Mouse (Mus musculus) yolk sac, embryonic 10.5 days (tissue): ENCODE data around the gene Gm3029.
"Not testable (repeated sequence)": the region's sequence is repeated elsewhere in the genome, so short reads cannot be mapped to it uniquely, and the experiment has no call there.

Source experiments
- DNase-seq: peaks from one replicate; pipeline ENCODE4 v3.0.0-alpha.2; 2017; ENCODE audit warnings: low spot score

Gene Gm3029

GRCm38 (mm10) chr14:3931456-3931855 lies at the start of gene Gm3029:
TSS of gene Gm3029 (plus strand) at chr14:3931756.
- DNase-seq: not testable (repeated sequence)

GRCm38 (mm10) chr14:3883872-3884271 lies 47.7 kb upstream of the Gm3029 start, which contains the start of gene Gm2916:
TSS of gene Gm2916 (plus strand) at chr14:3884172.
- not testable (repeated sequence) for DNase-seq

- not testable (repeated sequence) for DNase-seq
These were observed 31.7 kb downstream of the Gm3029 start, which contains the start of gene Gm3095 for GRCm38 (mm10) chr14:3963247-3963646. TSS of gene Gm3095 (plus strand) at chr14:3963547.
